Mouse (Mus musculus) ES-E14 (cell line): ENCODE measurements around the gene Sh3d19. TPM values are rescaled to one million over a fixed set of nuclear protein-coding genes. Genes with fewer than 3 reads are reported as not detected.

Experiments
- DNase-seq: peaks from one replicate; pipeline ENCODE4 v3.0.0-alpha.2; 2013; ENCODE audit warnings: low read depth, low spot score
- H3K27ac ChIP-seq: 2 replicates; pipeline ENCODE4 v1.5.1; 2012; ENCODE audit warnings: low read depth, mild to moderate bottlenecking, low read length, moderate library complexity, mixed read lengths; ENCODE audit not compliant: poor library complexity, insufficient read depth, severe bottlenecking
- H3K36me3 ChIP-seq: 2 replicates; pipeline ENCODE4 v1.6.1; 2012; ENCODE audit warnings: mild to moderate bottlenecking, low read length, moderate library complexity, mixed read lengths; ENCODE audit not compliant: control insufficient read depth, poor library complexity, insufficient read depth, severe bottlenecking
- H3K4me1 ChIP-seq, 2 experiments: fragments of 150-350 bp in 1 of 2; sonication (generic) in 1 of 2; 2 replicates each; pipeline ENCODE4 v1.6.1; 2012; ENCODE audit warnings: low read length in 2 of 2, mild to moderate bottlenecking in 1 of 2, mixed read lengths in 1 of 2; ENCODE audit not compliant: control insufficient read depth in 2 of 2, insufficient read depth in 2 of 2, poor library complexity in 1 of 2
- H3K4me3 ChIP-seq, 2 experiments: fragments of 150-350 bp in 1 of 2; sonication (generic) in 1 of 2; 2 replicates each; pipeline ENCODE4 v1.5.1; 2012; ENCODE audit warnings: low read length in 2 of 2, low read depth in 1 of 2, mild to moderate bottlenecking in 1 of 2, mixed read lengths in 1 of 2; ENCODE audit not compliant: insufficient read depth in 1 of 2, poor library complexity in 1 of 2, severe bottlenecking in 1 of 2
- H3K9ac ChIP-seq: 2 replicates; pipeline ENCODE4 v1.6.1; 2012; ENCODE audit warnings: low read depth, mild to moderate bottlenecking, low read length, mixed read lengths; ENCODE audit not compliant: poor library complexity, insufficient read depth, severe bottlenecking
- H3K9me3 ChIP-seq: fragments of 150-350 bp; sonication (generic); 2 replicates; pipeline ENCODE4 v1.6.1; 2012; ENCODE audit warnings: low read depth, mild to moderate bottlenecking, low read length; ENCODE audit not compliant: control insufficient read depth, insufficient read depth
- CHD2 ChIP-seq: IDR thresholded peaks from 2 replicates; pipeline ENCODE4 v1.6.1; 2014; ENCODE audit warnings: mild to moderate bottlenecking, low read depth, low read length, inconsistent platforms
- HCFC1 ChIP-seq: IDR thresholded peaks from 2 replicates; pipeline ENCODE4 v1.6.1; 2012; ENCODE audit warnings: low read length, inconsistent platforms, borderline replicate concordance; ENCODE audit not compliant: insufficient read depth
- MAFK ChIP-seq: IDR thresholded peaks from 2 replicates; pipeline ENCODE4 v1.6.1; 2014; ENCODE audit warnings: mild to moderate bottlenecking, low read depth, low read length, inconsistent platforms; ENCODE audit not compliant: insufficient read depth
- ZC3H11A ChIP-seq: IDR thresholded peaks from 2 replicates; pipeline ENCODE4 v1.6.1; 2012; ENCODE audit warnings: low read depth, mild to moderate bottlenecking, inconsistent platforms, low read length, borderline replicate concordance
- ZNF384 ChIP-seq: IDR thresholded peaks from 2 replicates; pipeline ENCODE4 v1.6.1; 2012; ENCODE audit warnings: low read depth, low read length, inconsistent platforms
- in situ Hi-C, 2 experiments: fragments of 600-800 bp; cut with MboI; formaldehyde crosslinking; loops; one replicate each; pipeline ENCODE4 v1.15.1; 2025; ENCODE audit warnings: low sequenced_read_pairs in 2 of 2, inconsistent platforms in 1 of 2; ENCODE audit not compliant: unreplicated experiment in 2 of 2
- total RNA-seq: library from RNA; depleted of rRNA; stranded (reverse); fragments of 300-350 nt; gene quantifications from 2 replicates; pipeline ENCODE4 v1.2.3, GENCODE M21; 2012

The Sh3d19 gene
- total RNA-seq, 1 experiment: 13.2 TPM

GRCm38 (mm10) chr3:86020921-86021650 lies 50.2 kb downstream of the Sh3d19 start:
- in situ Hi-C loops: no loop called here
- H3K27ac ChIP-seq: no peak overlapping the region
- no peak for DNase-seq
- no peak for TF ChIP-seq ZNF384
- TF ChIP-seq CHD2: no peak
- TF ChIP-seq MAFK: no peak
- no peak for TF ChIP-seq HCFC1
- no peak for TF ChIP-seq ZC3H11A
- no peak overlapping the region for H3K9ac ChIP-seq
- no peak overlapping the region for H3K4me3 ChIP-seq
- no peaks in the 10 kb centered on the region for H3K4me1 ChIP-seq
- no peaks in the 10 kb centered on the region for H3K36me3 ChIP-seq
- no peaks in the 10 kb centered on the region for H3K9me3 ChIP-seq

- Histone ChIP-seq H3K9ac (no peak overlapping the region), H3K4me3 (no peak overlapping the region), H3K27ac (no peak overlapping the region), H3K9me3 (no peaks in the 10 kb centered on the region), H3K36me3 (no peaks in the 10 kb centered on the region), H3K4me1 (no peaks in the 10 kb centered on the region)
- no peak for DNase-seq
- TF ChIP-seq ZC3H11A (no peak), ZNF384 (no peak), MAFK (no peak)
- in situ Hi-C loops: no loop called here
Observed at GRCm38 (mm10) chr3:86021651-86022050, 50.7 kb downstream of the Sh3d19 start.

- Histone ChIP-seq H3K9ac (no peak overlapping the region), H3K4me3 (no peak overlapping the region), H3K9me3 (no peaks in the 10 kb centered on the region), H3K4me1 (no peaks in the 10 kb centered on the region), H3K36me3 (peaks cover 2% of the 10 kb centered on the region; the same call in 1 of the 2 replicates), H3K27ac (no peak overlapping the region)
- DNase-seq: no peak
- TF ChIP-seq MAFK (no peak), ZNF384 (no peak), CHD2 (no peak), HCFC1 (no peak), ZC3H11A (no peak)
- in situ Hi-C loops: no loop called here
Observed at GRCm38 (mm10) chr3:86024065-86024795, 53.3 kb downstream of the Sh3d19 start.

GRCm38 (mm10) chr3:86025341-86026137 lies 54.6 kb downstream of the Sh3d19 start:
- no peaks in the 10 kb centered on the region for H3K9me3 ChIP-seq
- H3K4me1 ChIP-seq: no peaks in the 10 kb centered on the region
- peak overlapping the region in 1 of 2 experiments; percentile 31; a peak in 2 of 4 replicates for H3K4me3 ChIP-seq
- in situ Hi-C loops: no loop called here
- peaks cover 2% of the 10 kb centered on the region; the same call in 1 of the 2 replicates for H3K36me3 ChIP-seq
- no peak overlapping the region; the same call in 1 of the 2 replicates for H3K27ac ChIP-seq
- DNase-seq: no peak
- H3K9ac ChIP-seq: no peak overlapping the region
- TF ChIP-seq ZC3H11A (no peak), CHD2 (no peak), ZNF384 (no peak), HCFC1 (no peak; the same call in 1 of the 2 replicates), MAFK (peak; percentile 58)
